Comparison of ENCODE assay signal across 9 mouse cellular contexts in genomic region chr15:99028874-99029458, GRCm38 (mm10). TPM values are rescaled to one million over a fixed set of nuclear protein-coding genes. Genes with fewer than 3 reads are reported as not detected.
DNase-seq lines count a peak whose midpoint lies in the region; ATAC-seq and TF ChIP-seq lines count a peak whose summit lies in the region.
"Had no signal": no experiment of that assay in that cellular context is flagged by ENCODE, and none has a peak within 500 bp of the region (broad histone marks: within the 10 kb centered on the region; RNA-seq: fewer than 3 reads in every experiment).

No protein-coding gene starts in this region.

- H3K4me1 ChIP-seq in liver, adult 2 months (ENCODE audit: control insufficient read depth, insufficient read depth, low read length) = peaks cover 21% of the 10 kb centered on the region
- peaks cover 22% of the 10 kb centered on the region; the same call in 1 of the 2 replicates for H3K4me1 ChIP-seq in stomach, embryonic 15.5 days

- TF ChIP-seq CTCF in liver, adult 2 months (IDR thresholded peaks at IDR 0.05; ENCODE audit: low read depth, low read length) = no peak
- no peak for TF ChIP-seq CTCF in left cerebral cortex, adult 2 months (IDR thresholded peaks at IDR 0.05)

- H3K4me2 ChIP-seq in stomach, embryonic 15.5 days = peak overlapping the region; percentile 84

- H3K36me3 ChIP-seq in liver, adult 2 months (ENCODE audit: control insufficient read depth, insufficient read depth, low read length) = no peaks in the 10 kb centered on the region
- H3K36me3 ChIP-seq in stomach, embryonic 15.5 days = no peaks in the 10 kb centered on the region

- peak overlapping the region; percentile 91; the same call in 1 of the 2 replicates for H3K27ac ChIP-seq in liver, adult 2 months (replicated peaks; ENCODE audit: insufficient read depth, low read depth, low read length)
- peak overlapping the region; percentile 94 for H3K27ac ChIP-seq in stomach, embryonic 15.5 days
- H3K27ac ChIP-seq in left cerebral cortex, adult 2 months = no peak overlapping the region

- intact Hi-C loops in left cerebral cortex, postnatal 25 days (cut with DNase I) = no loop called here
- intact Hi-C loops in left cerebral cortex, adult 2 months (cut with DNase I) = no loop called here

- peak; percentile 5; the same call in 1 of the 2 replicates for ATAC-seq in erythroid progenitor cell, adult 5-6 weeks (replicated peaks; ENCODE audit: low FRiP score, poor library complexity, severe bottlenecking)
- no peak for ATAC-seq in stomach, embryonic 15.5 days (ENCODE audit: insufficient read depth, low FRiP score, low read depth)

- peak; percentile 11 for DNase-seq in thymus, postnatal 25 days
- DNase-seq in thymus, postnatal 0 days (ENCODE audit: low spot score) = no peak
- peak; percentile 30 for DNase-seq in liver, adult 2 months (ENCODE audit: extremely low read depth, low read depth, low spot score)
- DNase-seq in left cerebral cortex, postnatal 25 days (ENCODE audit: low spot score in 2 of 2) = no peak
- no peak for DNase-seq in left cerebral cortex, adult 2 months (ENCODE audit: extremely low spot score in 1 of 2, low spot score in 2 of 2)
- no peak for DNase-seq in layer of hippocampus, adult 8-10 months (ENCODE audit: low spot score in 2 of 2)

- H3K27me3 ChIP-seq in liver, adult 2 months (ENCODE audit: control insufficient read depth, insufficient read depth, low read length) = no peaks in the 10 kb centered on the region
- no peaks in the 10 kb centered on the region for H3K27me3 ChIP-seq in stomach, embryonic 15.5 days (replicated peaks)

- H3K79me2 ChIP-seq in liver, adult 2 months (ENCODE audit: control insufficient read depth, insufficient read depth, low read length) = 0 out of 2 replicates have a peak, but pooled peaks cover 5% of the 10 kb centered on the region

- H3K4me3 ChIP-seq in liver, adult 2 months (ENCODE audit: insufficient read depth, low read depth, low read length) = no peak overlapping the region
- peak overlapping the region; percentile 63 for H3K4me3 ChIP-seq in stomach, embryonic 15.5 days (replicated peaks)
- no peak overlapping the region; the same call in 1 of the 2 replicates for H3K4me3 ChIP-seq in left cerebral cortex, adult 2 months

- TF ChIP-seq POLR2A in liver, adult 2 months (IDR thresholded peaks at IDR 0.05; ENCODE audit: extremely low read depth, insufficient read depth, low read length) = no peak

- no peak overlapping the region; the same call in 1 of the 2 replicates for H3K9ac ChIP-seq in liver, adult 2 months (ENCODE audit: low read depth, low read length)
- H3K9ac ChIP-seq in stomach, embryonic 15.5 days = peak overlapping the region; percentile 60

- no peaks in the 10 kb centered on the region for H3K9me3 ChIP-seq in stomach, embryonic 15.5 days

- WGBS in liver, adult 2 months = 10% methylated on average over 10 of the region's 10 CpGs
- 6% methylated on average over 10 of the region's 10 CpGs for WGBS in stomach, embryonic 15.5 days

RNA-seq across cellular contexts. Expression of gene Tuba1c, which starts 0.7 kb away (rescaled TPM):
- polyA plus RNA-seq in thymus, postnatal 0 days (2015; fragmentation: Nextera tagmentation; extraction: Ambion mirVana) = 153 and 156 TPM in 2 replicates
- total RNA-seq in erythroid progenitor cell, adult 5-6 weeks (2015; ENCODE audit: low replicate concordance) = 637 and 660 TPM in 2 replicates
- 271 and 335 TPM in 2 replicates for total RNA-seq in erythroid progenitor cell, adult 5-6 weeks (2017; ENCODE audit: low replicate concordance)
- total RNA-seq in liver, adult 2 months (2014; rRNA removed) = 60.9 and 85.4 TPM in 2 replicates
- 281 and 339 TPM in 2 replicates for polyA plus RNA-seq in liver, adult 2 months (2012; rRNA removed)
- polyA plus RNA-seq in stomach, embryonic 15.5 days (2015; fragmentation: Nextera tagmentation; extraction: Ambion mirVana) = 196 and 204 TPM in 2 replicates
- total RNA-seq in left cerebral cortex, postnatal 25 days (2021) = 10 to 100 TPM; 71.0 to 80.5 TPM
- total RNA-seq in left cerebral cortex, adult 2 months (2021) = 10 to 100 TPM; 56.1 to 61.4 TPM
- total RNA-seq in layer of hippocampus, adult 8-10 months (2022) = 10 to 100 TPM; 47.7 to 64.5 (median 52.7) TPM

RNA-seq across cellular contexts. Expression of gene Prph, which starts 26.0 kb away (rescaled TPM):
- 0.99 and 1.1 TPM in 2 replicates for polyA plus RNA-seq in thymus, postnatal 0 days (2015; fragmentation: Nextera tagmentation; extraction: Ambion mirVana)
- not detected in 2 replicates for total RNA-seq in erythroid progenitor cell, adult 5-6 weeks (2015; ENCODE audit: low replicate concordance)
- total RNA-seq in erythroid progenitor cell, adult 5-6 weeks (2017; ENCODE audit: low replicate concordance) = not detected in 2 replicates
- total RNA-seq in liver, adult 2 months (2014; rRNA removed) = 0.07 and 0.09 TPM in 2 replicates
- polyA plus RNA-seq in liver, adult 2 months (2012; rRNA removed) = 0.09 and 0.39 TPM in 2 replicates
- 33.5 and 38.7 TPM in 2 replicates for polyA plus RNA-seq in stomach, embryonic 15.5 days (2015; fragmentation: Nextera tagmentation; extraction: Ambion mirVana)
- 1 to 10 TPM; 1.4 to 1.6 TPM for total RNA-seq in left cerebral cortex, postnatal 25 days (2021)
- under 1 TPM; 0.91 to 0.97 TPM for total RNA-seq in left cerebral cortex, adult 2 months (2021)
- total RNA-seq in layer of hippocampus, adult 8-10 months (2022) = 1 to 10 TPM in 3 of 4 experiments, under 1 TPM in 1; 0.96 to 1.9 (median 1.4) TPM

RNA-seq across cellular contexts. Expression of gene Troap, which starts 45.4 kb away (rescaled TPM):
- 21.8 and 25.3 TPM in 2 replicates for polyA plus RNA-seq in thymus, postnatal 0 days (2015; fragmentation: Nextera tagmentation; extraction: Ambion mirVana)
- total RNA-seq in erythroid progenitor cell, adult 5-6 weeks (2015; ENCODE audit: low replicate concordance) = 152 and 157 TPM in 2 replicates
- total RNA-seq in erythroid progenitor cell, adult 5-6 weeks (2017; ENCODE audit: low replicate concordance) = 126 and 180 TPM in 2 replicates
- total RNA-seq in liver, adult 2 months (2014; rRNA removed) = 0.34 TPM in 1 of 2 replicates, not detected in the other
- not detected in 2 replicates for polyA plus RNA-seq in liver, adult 2 months (2012; rRNA removed)
- 24.6 and 29.2 TPM in 2 replicates for polyA plus RNA-seq in stomach, embryonic 15.5 days (2015; fragmentation: Nextera tagmentation; extraction: Ambion mirVana)
- total RNA-seq in left cerebral cortex, postnatal 25 days (2021) = under 1 TPM; 0.69 TPM
- total RNA-seq in left cerebral cortex, adult 2 months (2021) = under 1 TPM in 1 of 2 experiments, not detected in 1; 0.72 TPM
- under 1 TPM; 0.33 to 0.66 (median 0.46) TPM for total RNA-seq in layer of hippocampus, adult 8-10 months (2022)

RNA-seq across cellular contexts. Expression of gene C1ql4, which starts 58.7 kb away (rescaled TPM):
- polyA plus RNA-seq in thymus, postnatal 0 days (2015; fragmentation: Nextera tagmentation; extraction: Ambion mirVana) = 0.18 TPM in 1 of 2 replicates, not detected in the other
- total RNA-seq in erythroid progenitor cell, adult 5-6 weeks (2015; ENCODE audit: low replicate concordance) = not detected in 2 replicates
- total RNA-seq in erythroid progenitor cell, adult 5-6 weeks (2017; ENCODE audit: low replicate concordance) = not detected in 2 replicates
- total RNA-seq in liver, adult 2 months (2014; rRNA removed) = not detected in 2 replicates
- polyA plus RNA-seq in liver, adult 2 months (2012; rRNA removed) = 0.10 and 0.11 TPM in 2 replicates
- polyA plus RNA-seq in stomach, embryonic 15.5 days (2015; fragmentation: Nextera tagmentation; extraction: Ambion mirVana) = 0.09 TPM in 1 of 2 replicates, not detected in the other
- total RNA-seq in left cerebral cortex, postnatal 25 days (2021) = not detected
- not detected for total RNA-seq in left cerebral cortex, adult 2 months (2021)
- under 1 TPM in 1 of 4 experiments, not detected in 3; 0.21 TPM for total RNA-seq in layer of hippocampus, adult 8-10 months (2022)
- polyA plus RNA-seq: large intestine, adult 2 months had no signal

Comparison
In these comparisons a context has a peak if more than half of its experiments do, and no peak if none do; other contexts are left out.
1. DNase-seq: peak in thymus, postnatal 25 days (single experiment) and liver, adult 2 months (single experiment); none in thymus, postnatal 0 days (single experiment), left cerebral cortex, postnatal 25 days (0 of 2), left cerebral cortex, adult 2 months (0 of 2) and layer of hippocampus, adult 8-10 months (0 of 2).
2. RNA of gene Troap, which starts 45.4 kb away (total RNA-seq): 126 to 180 TPM in erythroid progenitor cell, adult 5-6 weeks; 0.72 TPM in left cerebral cortex, adult 2 months, 0.69 TPM in left cerebral cortex, postnatal 25 days, 0.33 to 0.66 TPM in layer of hippocampus, adult 8-10 months and 0.34 TPM in liver, adult 2 months; every median in the first group is over 10 times any median in the second.